Mouse (Mus musculus) CD4-positive helper T cell, adult 2 months (primary cell): ENCODE measurements around the gene Pik3c2b.
"Not testable (repeated sequence)": the region's sequence is repeated elsewhere in the genome, so short reads cannot be mapped to it uniquely, and the experiment has no call there.

Source experiments
- DNase-seq: peaks from one replicate; pipeline ENCODE4 v3.0.0-alpha.2; 2012; ENCODE audit warnings: low read depth, missing footprints, low spot score

The Pik3c2b gene

DNA sequence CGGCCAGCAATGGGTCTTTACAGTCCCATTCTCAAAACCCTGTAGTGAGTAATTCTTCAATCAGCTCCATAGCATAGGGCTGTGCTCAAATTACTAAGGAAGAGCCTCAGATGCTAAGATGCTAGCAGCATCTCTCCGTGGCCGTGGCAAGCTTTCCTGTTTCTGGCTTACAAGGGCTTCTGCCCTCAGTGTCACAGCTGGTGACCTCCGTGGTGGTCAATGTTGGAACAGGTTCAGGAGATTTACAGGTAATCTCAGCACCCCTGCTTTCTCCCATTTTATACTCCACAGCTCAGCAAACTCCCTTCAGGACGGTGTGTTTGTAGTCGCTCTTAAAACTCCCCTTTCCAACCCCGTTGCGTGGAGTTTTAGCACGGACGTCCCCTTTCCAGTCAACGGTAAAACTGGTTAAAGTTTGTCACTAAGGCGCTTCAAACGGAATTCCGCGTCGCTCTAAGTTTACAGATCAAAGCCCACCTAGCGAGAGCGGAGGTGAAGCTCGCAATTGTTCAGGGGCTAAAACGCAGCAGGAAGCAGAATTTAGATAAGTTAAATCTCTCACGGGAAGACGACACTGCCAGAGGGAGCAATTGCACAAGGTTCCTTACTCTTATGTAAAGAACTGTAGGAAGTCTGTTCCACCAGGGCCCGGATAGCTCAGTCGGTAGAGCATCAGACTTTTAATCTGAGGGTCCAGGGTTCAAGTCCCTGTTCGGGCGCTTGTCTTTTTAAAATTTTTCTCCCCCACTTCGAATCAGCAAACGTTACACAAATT, 12.0 kb upstream of the Pik3c2b start:
- DNase-seq, result peak; percentile 78

DNA sequence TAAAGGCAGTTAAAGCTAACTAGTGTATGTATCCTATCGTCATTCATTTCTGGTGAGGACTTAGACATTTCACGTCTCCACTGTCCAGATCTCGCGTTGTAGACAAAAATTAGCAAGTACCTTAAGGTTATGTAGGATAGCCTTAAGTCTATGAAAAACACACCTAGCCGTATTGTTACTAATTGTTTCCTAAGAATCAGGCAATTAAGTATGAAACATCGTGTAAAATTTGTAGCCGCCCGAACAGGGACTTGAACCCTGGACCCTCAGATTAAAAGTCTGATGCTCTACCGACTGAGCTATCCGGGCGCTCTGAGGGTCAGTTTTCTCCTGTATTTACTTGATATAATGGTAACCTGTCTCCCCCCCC, 11.4 kb upstream of the Pik3c2b start:
- no peak for DNase-seq

DNA sequence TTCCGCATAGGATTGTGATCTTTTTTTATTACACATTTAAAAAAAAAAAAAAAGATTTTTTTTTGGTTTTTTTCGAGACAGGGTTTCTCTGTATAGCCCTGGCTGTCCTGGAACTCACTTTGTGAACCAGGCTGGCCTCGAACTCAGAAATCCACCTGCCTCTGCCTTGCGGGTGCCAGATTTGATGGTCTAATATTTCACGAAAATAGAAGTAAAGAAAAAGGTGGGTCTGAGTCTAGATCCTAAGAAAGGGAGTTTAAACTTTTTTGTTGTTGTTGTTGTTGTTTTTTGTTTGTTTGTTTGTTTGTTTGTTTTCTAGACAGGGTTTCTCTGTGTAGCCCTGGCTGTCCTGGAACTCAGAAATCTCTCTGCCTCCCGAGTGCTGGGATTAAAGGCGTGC, 10.8 kb upstream of the Pik3c2b start:
- not testable (repeated sequence) for DNase-seq

DNA sequence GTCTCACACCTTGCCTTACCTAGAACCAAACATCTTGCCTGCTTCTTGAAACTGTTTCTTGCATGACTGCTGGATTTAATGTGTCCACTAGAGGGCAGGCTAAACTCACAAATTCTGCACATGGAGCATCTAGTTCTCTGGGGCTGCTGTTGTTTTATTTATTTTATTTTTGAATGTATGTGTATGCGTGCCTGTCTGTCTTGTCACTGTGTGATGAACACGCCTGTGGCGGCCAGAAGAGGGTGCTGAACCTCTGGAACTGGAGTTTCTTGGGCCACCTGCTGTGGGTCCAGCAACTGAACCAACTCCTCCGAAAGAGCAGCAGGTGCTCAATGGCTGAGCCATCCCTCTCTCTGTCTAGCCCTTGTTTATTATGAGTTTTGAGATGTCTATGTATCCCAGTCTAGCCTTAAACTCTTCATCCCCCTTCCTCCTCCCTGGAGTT, 5.9 kb upstream of the Pik3c2b start:
- DNase-seq, result peak; percentile 83

DNA sequence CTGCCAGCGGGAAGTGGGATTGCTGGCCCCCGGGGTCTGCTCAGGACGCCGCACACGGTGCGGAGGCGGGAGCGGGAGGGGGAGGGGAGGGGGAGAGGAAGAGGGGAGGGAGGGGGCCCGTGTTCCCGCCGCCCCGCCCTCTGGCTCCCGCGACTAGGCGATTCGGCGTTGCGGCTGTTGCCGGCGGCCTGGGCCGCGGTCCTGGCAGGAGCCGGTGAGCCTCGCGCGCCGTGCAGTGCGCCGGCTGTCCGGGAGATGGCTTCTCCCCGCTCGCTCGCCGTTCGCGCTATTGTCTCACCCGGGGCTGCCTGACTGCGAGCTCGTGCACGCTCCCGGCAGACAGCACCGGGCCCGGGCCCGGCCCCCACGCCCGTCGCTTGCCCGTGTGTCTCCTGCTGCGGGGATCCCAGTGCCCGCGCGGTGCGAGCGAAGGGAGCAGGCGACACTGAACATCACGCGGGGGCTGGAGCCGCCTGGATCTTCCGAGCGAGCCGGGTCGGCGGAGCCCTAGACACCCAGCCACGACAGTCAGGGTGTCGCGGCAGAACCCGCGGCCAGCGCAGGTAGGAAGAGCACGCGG, 484 bp downstream of the Pik3c2b start:
- peak; percentile 77 for DNase-seq

DNA sequence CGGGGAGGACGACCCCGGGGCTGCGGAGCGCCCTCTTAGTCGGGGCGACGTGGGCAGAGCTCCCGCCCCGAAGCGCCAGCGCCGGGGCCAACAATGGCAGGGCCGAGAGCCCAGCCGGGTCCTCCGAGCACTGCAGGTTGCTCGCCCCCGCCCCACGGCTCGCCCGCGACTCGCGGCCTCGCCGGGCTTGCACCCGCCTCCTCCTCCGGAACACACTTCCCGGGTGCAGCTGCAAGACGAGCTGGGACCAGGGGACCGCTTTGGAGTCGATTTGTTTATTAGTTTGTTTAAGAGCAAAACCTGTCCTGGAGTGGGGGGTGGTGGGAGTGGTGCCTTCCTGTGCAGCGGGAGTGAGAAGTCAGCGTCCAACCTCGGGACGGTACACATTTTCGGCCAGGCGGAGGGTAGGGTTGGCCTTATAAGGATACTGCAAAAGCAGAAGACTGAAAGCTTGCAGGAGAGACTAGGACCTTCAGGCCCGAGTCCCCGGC, 1.0 kb downstream of the Pik3c2b start:
- DNase-seq, result peak; percentile 60

DNA sequence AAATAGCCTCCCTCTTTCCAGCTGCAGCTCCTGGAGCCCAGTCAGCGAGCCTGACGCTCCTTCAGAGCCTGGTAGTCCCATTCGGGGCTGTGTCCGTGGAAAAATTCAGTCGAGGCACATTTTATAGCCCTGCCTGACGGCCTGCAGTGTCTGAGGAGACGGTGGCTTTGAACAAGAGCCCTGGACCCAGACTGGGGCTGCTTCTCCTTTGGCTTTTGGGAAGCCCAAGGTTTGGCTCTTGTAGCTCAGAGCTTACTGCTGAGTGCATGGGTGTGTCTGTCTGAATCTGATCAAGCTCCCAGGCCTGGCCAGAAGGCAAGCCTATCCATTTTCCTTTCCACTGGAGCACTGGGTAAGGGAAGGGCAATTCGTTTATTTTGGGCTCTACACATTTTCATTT, 2.1 kb downstream of the Pik3c2b start:
- DNase-seq, result no peak

DNA sequence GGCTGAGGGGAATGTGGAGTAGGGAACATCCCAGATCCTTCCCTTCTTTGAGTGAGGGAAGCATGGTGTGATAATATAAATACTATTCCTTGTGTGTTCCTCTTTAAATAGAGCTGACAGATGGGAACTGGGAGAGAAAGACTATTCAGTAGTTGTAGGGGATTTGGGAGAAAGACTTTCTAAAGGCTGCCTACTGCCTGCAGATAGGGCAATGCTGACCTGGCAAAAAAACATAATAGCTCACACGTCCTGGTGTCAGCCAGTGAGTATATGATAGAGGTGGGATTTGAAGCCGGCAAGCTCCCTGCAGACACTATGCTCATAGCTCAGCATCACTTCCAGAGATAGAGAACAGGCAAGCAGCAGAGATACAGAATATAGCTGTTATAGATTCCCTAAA, 3.2 kb downstream of the Pik3c2b start:
- no peak for DNase-seq

DNA sequence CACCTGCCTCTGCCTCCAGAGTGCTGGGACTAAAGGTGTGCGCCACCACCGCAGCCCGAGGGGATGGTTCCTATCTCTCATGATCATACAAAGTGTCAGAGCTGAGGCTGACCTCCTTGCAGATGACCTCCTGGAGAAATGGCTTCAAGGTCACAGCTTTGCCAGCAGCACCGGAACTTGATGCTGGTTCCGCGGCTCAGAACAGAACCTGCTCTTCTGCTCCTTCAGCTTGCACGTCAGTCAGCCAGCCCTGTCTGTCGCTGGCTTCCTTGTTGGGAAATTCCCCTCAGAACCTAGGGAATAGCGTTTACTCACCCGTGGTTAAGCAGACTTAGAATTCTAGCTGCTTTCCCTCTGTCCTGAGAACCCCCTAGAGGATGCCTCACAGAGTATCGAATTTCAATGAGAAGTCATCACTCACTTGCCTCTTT, 4.5 kb downstream of the Pik3c2b start:
- no peak for DNase-seq

DNA sequence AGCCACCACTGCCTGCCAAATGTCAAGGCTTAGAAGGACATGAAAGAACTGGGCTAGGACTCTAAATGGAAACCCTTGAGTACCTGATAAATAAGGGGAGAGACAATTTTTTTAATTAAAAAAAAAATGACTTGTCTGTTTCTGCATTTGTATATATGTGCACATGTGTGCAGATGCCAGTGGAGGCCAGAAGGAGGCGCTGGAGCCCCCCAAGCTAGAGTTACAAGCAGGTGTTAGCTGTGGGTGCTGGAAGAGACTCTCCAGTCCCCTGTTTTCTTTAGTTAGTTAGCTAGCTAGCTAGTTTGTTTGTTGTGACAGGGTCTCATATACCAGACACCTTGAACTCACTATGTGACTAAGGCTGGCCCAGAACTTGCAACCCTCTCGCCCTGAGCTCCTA, 6.4 kb downstream of the Pik3c2b start:
- DNase-seq, result no peak

DNA sequence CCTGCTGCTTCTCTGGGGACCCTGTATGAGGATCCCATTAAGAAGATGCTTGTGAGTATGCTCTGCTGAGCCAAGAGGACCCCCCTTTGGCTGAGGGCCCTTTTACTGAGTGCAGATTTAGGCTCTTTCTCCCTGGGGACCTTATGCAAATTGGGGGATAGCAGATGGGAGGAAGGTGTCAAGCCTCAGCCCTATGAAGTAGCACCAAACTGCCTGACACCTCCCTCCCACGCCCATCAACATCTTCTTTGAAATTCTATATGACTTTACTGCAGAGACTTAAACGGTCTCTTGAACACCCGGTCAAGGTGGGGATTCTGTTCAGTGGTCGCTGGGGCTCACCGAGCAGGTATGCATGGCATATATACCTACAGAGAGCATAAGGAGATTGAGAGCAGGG, 7.6 kb downstream of the Pik3c2b start:
- peak; percentile 19 for DNase-seq

DNA sequence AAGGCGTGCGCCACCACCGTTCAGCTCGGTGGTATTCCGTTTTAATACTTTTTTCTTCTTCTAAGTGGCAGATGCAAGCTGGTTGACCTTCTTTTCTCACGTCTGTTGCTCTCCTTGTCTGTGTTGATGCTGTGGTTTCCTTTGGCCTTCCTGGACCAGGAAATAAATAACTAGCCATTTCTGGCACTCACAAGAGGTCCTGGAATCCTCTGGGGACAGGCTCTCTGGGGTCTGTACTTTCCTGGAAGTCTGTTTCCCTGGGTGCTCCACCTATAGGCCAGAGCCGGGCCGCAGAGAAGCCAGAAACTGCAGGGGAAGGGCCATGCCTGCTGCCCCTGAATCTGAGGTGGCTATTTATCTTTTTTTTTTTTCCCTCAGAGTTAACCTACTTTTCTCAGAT, 8.9 kb downstream of the Pik3c2b start:
- DNase-seq, result no peak

DNA sequence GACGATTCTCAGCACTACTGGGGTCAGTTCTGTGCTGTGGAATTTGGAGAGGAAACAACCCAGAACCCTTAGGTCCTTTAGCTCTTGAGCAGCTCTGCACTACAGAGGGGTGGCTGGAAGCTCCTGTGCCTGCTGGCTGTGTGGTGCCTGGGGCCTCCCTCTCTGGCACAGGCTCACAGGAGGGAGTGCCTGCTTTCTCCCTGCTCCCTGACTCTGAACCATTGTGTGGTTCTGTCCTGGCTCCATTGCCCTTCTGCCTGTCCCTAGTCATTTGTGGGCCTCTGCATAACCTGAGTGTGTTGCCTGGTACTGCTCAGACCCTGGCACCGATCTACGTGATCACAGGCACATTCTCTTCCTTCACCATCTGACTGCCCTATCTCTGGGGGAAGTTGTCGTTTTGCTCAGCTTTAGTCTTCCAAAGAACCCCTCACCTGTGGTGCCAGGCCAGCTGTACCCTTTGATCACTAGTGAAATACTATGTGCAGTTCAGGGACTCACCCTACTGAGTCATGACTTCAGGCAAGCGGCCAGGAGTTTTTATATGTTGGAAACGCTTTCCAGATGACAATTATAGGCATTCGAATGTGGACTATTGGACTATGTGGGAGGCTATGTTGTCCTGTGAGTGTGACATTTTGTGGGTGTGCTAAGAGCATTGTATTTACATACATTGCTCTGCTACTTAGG, 12.0 kb downstream of the Pik3c2b start:
- DNase-seq, result no peak

DNA sequence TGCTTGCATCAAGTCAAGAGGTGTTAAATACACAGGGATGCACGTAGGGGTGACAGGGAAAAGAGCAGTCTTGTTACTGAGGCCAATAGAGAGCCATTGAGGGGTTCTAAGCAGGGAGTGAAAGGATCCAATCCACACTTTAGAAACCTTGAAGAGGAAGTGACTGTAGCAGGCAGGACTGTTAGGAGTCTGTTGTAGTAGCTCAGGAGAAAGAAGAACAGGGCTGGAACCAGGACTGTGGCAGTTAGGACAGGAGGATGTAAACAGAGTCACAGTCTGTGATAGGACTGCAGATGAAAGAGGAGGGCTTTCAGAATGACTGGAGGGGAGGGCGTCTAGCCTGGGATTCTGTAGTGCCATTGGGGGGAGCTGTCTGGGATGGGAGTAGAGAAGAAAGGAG, 14.1 kb downstream of the Pik3c2b start:
- DNase-seq, result no peak

DNA sequence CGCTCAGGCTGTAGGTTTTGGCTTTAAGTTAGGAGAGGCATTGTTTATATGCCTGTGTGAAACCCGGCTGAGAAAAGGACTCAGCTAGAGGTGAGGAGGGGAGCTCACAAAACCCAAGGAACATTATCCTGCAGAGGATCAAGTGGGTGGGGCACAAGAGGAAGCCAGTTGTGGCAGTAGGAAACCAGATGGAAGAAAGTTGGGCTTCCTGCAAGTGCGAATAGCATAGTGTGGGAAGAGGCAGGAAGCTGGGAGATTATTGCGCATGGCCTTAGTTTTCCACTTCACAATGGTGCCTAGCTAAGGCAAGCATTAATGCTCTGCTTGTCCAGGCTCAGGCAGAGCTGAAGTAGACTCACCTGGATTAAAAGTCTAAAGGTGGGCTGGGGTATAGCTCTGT, 15.2 kb downstream of the Pik3c2b start:
- DNase-seq, result no peak

DNA sequence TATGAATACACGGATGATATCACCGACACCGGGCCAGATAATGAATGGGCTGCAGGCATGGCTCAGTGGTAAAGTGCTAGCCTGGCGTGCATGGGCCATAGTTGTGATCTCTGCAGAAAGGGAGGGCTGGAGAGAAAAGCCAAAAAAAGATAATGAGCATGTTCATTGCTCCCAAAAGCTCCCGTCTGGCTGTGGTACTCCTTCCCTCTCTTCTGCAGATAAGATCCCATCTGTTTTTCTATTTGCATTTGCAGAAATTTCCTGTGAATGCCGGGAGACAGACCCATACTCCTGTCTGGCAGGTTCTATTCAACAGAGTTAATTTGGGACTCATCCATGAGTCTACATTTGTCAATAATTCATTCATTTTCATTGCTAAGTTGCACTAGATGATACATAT, 17.7 kb downstream of the Pik3c2b start:
- DNase-seq, result no peak

DNA sequence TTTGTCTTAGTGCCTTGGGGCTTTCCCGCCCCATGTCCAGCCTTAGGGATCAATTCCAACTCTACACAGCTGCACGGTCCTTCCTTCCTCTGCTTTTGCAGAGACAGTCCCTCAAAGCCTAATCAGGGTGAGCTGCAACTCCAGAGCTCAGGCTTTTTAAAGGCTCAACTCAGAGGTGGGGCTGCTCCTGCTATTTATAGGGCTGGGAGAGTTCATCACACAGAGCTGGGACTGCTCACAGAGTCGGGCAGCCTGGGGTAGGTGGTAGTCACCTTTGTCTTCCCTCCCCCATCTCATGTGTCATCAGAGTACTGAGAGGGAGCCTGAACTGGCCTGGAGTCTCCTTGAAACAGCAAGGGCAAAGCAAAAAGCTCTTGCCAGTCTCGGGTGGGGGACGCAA, 22.8 kb downstream of the Pik3c2b start:
- DNase-seq, result no peak

DNA sequence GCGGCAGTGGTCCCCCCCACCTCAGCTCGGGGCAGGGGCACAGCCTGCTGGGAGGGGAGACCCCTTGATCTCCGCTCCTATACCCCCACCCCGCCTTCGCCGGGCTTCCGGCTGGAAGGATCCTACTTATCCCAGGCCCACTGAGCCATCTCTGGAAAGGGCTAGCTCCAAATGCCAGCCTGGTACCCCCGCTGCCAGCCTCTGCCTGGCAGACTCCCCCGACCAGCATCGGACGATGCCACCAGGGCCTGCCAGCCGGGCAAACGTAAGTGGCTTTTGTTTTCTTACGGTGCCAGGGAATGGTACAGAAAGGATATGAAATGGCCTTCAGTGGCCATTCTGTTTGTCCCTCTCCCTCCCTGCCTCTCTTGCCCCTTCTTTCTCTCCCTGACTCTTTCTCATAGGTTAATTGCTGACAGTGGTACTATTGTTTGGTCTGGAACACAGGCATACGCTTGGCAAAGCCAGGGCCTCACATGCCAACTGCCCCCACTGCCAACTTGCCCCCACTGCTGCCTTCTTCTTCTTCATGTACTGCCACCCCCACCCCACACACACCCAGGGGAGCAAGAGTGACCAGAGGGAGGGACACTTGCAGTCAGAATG, 23.3 kb downstream of the Pik3c2b start:
- no peak for DNase-seq

DNA sequence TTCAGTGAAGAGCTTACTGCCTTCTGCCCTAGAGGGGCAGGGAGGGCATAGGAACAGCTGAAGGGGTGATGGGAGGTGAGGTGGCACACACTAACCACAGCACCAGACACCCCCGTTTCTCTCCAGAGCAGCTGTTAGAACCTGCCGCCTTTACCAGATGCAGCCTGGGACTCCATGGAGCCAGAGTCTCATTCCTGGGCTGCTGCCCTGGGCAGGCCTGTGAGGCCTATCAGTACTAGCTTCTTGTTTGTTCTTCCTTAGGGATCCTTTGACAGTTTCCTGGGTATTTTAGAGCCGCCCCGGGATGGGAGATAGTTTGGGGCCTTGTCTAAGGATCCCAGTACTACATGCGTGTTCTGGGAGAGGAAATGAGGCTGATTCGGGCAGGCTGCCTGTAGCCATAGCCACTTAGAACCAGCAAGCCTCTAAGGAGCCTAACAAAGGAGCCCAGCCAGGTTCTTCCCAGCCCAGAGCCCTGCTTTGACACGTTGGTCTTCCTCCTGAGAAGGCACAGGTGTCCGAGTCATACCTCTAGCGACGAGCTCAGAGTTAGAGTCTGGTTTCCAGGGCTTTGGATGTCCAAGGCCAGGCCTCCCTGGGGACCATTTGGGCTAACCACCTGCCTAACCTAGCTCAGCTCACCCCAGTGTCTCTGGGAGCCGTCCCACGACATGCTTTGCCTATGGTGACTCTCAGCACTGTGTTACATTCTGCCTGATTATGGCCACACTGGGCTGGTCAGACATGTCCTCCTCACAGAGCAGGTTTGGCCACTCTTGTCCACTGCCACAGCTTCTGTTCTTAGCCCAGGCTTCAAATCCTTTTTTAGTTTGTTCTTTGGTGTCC, 24.0 kb downstream of the Pik3c2b start:
- no peak for DNase-seq

DNA sequence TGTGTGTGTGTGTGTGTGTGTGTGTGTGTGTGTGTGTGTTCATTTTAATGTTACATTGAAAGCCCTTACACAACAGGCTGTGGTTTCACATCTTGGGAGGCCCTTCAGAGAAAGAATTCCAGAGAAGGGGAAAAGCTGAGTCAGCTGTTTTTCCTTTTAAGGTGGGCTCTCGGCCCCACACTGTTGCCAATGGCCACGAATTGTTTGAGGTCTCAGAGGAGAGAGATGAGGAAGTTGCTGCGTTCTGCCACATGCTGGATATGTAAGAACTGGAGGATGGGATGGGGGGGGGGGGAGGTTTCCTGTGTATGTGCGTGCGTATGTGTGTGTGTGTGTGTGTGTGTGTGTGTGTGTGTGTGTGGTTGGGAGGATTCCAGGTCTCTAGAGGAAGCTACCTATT, 24.7 kb downstream of the Pik3c2b start:
- DNase-seq, result peak; percentile 19

DNA sequence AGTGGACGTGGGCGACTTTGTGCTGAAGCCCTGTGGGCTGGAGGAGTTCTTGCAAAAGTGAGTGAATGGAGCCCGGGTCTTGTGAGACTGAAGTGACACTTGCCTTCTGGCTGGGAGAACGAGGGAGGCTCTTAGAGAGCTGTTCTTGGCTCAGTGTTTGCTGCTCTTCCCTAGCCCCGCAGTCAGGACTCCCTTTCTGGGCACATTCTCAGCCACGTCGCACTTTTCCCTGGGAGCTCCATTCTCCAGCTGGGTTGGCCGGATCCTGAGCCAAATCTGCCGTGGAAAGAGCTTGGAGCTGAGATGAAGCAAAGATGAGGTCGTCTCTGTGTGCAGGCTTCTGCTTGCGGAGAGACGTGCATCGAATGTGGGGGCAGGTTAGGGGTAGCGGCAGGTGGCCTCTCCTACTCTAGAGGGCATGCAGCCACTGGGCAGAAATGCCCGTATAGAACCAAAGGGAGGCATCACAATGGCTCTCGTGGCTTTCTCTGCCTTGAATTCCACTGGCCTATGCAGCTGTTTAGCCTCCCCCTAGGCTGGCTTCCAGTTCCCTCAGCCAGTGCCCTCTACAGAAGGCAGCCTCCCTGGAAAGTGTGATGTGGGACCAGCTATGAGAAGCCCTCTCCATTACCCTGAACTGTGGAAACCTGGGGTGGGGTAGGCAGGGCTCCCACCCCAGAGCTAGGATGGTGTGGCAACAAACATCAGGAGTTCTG, 26.4 kb downstream of the Pik3c2b start:
- no peak for DNase-seq
